Mouse (Mus musculus) stomach, postnatal 0 days (tissue): ENCODE measurements around the gene Cep68.

ENCODE experiments used
- CTCF ChIP-seq: IDR thresholded peaks from 2 replicates; pipeline ENCODE4 v1.5.1; 2016; ENCODE audit warnings: antibody characterized with exemption, low read depth, mild to moderate bottlenecking, moderate library complexity
- EP300 ChIP-seq: optimal IDR thresholded peaks from 2 replicates; pipeline ENCODE3; 2016; ENCODE audit warnings: antibody characterized with exemption

- TF ChIP-seq EP300 (no peak), CTCF (no peak)
Measured at GRCm38 (mm10) chr11:20237018-20237417, 12.2 kb downstream of the Cep68 start.
